Mouse (Mus musculus): Measurements from ENCODE around the gene Cabcoco1. TPM values are rescaled to one million over a fixed set of nuclear protein-coding genes. Genes with fewer than 3 reads are reported as not detected.

The Cabcoco1 gene
- polyA plus RNA-seq, 1 experiment: 0.83 TPM

DNA sequence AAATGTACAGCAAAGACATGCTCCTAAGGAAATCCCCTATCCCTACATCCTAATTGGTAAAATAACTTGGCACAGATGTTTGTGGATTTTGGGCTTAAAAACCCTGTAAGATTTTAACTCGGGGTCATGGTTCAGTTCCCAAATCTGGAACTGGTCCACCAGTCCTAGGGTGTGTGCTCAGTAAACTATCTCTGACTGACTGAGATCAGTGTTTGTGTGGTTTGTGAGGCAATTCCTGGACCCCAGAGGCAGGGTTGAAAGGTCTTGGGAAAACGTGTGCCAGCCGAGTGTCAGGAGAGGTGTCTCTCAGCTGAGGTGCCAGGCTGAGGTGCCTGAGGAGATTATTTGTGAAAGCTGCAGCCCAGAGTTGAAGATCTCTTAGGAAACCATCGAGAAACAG, 19.6 kb downstream of the Cabcoco1 start:
- no peak for DNase-seq (ENCODE audit: low read depth, low spot score)
- WGBS: 66% methylated on average over 4 of the region's 4 CpGs

DNA sequence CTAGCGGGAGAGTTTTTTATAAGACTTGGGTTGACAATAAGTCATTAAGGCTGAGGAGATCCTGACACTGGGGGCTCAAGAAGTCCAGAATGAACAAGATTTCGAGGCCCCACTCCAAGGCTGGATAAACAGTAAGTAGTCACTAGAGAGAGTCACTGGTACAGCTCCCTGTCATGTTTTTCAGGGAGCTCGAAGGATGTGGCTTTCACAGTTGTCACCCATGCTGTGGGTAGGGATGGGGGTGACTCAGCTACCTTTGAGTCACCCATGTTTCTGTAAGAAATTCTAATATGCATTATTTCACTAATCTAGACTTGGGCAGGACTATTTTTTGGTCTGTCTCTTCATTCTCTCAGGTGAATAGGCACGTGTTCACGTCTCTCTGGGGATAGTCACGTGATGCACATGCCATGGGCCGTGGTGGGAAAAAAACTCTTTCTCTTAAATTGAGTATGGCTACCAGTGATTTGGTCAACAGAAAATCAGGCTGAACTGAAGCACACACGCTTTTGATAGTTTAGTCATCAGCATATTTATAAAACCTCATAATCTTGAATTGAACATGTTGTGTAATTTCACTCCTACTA, 29.2 kb downstream of the Cabcoco1 start:
- DNase-seq (ENCODE audit: low read depth, low spot score): no peak
- 84% methylated on average over 8 of the region's 8 CpGs for WGBS

DNA sequence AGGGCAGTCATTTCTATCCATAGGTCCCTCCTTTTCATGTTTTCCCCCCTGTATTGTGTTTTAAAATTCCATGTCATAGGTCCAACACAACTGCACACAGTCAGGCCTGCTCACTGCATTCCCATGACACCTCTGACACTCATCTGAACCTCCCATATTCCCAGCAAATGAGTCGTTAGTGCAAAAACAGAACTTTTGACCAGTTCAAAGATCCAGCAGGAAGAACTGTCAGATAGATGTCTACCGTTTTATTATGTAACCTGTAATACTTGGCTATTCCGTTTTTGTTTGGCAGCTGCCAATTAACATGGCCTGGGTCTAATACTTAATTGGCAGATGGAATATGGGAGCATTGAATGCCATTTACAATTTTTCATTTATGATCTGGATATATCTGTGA, 34.0 kb downstream of the Cabcoco1 start:
- 86% methylated on average over 3 of the region's 3 CpGs for WGBS
- DNase-seq (ENCODE audit: low read depth, low spot score): no peak

DNA sequence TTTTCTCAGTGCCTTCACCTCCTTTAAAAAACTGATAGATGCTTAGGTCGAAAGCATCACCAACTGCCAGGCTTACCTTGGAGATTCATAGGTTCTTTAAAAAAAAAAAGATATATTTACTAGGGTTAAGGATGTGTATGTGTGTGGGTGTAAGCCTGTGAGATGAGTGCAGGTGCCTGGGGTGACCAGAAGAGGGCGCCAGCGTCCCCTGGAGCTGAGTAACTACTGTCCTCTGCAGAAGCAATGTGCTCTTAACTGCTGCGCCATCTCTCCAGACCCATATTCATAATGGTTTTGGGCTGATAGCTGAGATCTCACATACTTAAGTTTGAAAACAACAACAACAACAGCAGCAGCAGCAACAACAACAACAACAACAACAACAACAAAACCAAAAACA, 35.5 kb downstream of the Cabcoco1 start:
- no peak for DNase-seq (ENCODE audit: low read depth, low spot score)
- 95% methylated on average over 4 of the region's 4 CpGs for WGBS

GRCm38 (mm10) chr10:68504586-68505152, 37.0 kb downstream of the Cabcoco1 start:
- WGBS: 60% methylated on average over 9 of the region's 9 CpGs
- DNase-seq (ENCODE audit: low read depth, low spot score): no peak

- 92% methylated on average over 6 of the region's 6 CpGs for whole genome bisulfite sequencing
- no peak for DNase-seq (ENCODE audit: low read depth, low spot score)
Measured at GRCm38 (mm10) chr10:68501067-68501466, 40.6 kb downstream of the Cabcoco1 start.

GRCm38 (mm10) chr10:68495246-68495645, 46.5 kb downstream of the Cabcoco1 start:
- WGBS: 94% methylated on average over 2 of the region's 2 CpGs
- no peak for DNase-seq (ENCODE audit: low read depth, low spot score)

DNA sequence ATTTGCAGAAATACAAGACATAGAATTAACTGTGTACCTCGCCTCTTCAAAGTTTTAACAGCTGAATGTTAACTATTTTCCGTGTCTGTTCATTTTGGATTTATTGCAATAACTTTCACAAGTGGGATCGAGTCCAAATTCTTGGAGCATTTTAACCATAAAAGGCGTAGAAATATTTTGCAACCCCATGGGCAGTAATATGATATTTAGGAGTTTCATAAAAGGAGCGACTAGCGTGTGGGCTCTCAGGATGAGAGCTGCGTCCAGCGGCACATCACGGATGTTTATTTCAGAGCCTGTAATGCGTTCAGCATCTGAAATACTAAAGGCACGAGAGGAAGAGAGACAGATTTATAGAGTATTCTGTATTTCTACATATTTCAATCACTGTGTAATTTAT, 50.1 kb downstream of the Cabcoco1 start:
- 64% methylated on average over 11 of the region's 11 CpGs for WGBS

DNA sequence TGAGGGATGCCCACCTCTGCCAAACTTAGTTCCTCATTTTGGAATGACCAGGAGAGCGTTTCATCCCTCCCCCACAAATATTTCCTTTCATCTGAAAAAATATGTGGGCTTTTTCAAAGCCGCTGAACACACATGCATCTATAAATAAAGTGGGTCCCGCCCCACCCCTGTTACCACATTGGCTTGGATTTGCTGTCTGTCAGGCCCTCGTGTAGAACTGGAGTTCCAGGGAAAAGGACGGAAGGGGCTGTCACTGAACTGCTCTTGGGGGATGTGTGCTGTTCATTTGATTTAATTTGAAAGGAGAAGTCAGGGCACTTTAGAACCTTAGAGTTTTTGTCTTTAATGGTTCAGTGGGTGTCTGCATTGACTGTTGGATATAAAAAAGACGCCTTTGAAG, 50.9 kb downstream of the Cabcoco1 start:
- DNase-seq (ENCODE audit: low read depth, low spot score): no peak
- 71% methylated on average over 6 of the region's 6 CpGs for WGBS

More for the DNA sequence above, 50.1 kb downstream of the Cabcoco1 start:
- DNase-seq (ENCODE audit: low read depth, low spot score): no peak

- 77% methylated on average over 8 of the region's 8 CpGs for WGBS
- no peak for DNase-seq (ENCODE audit: low read depth, low spot score)
Measured at GRCm38 (mm10) chr10:68472799-68473198, 68.9 kb downstream of the Cabcoco1 start.

- WGBS: 67% methylated on average over 4 of the region's 4 CpGs
- DNase-seq (ENCODE audit: low read depth, low spot score): no peak
Measured at GRCm38 (mm10) chr10:68465737-68466327, 75.9 kb downstream of the Cabcoco1 start.

- 24% methylated on average over 7 of the region's 7 CpGs for WGBS
- peak; percentile 43 for DNase-seq (ENCODE audit: low read depth, low spot score)
Measured at GRCm38 (mm10) chr10:68464943-68465342, 76.8 kb downstream of the Cabcoco1 start.

DNA sequence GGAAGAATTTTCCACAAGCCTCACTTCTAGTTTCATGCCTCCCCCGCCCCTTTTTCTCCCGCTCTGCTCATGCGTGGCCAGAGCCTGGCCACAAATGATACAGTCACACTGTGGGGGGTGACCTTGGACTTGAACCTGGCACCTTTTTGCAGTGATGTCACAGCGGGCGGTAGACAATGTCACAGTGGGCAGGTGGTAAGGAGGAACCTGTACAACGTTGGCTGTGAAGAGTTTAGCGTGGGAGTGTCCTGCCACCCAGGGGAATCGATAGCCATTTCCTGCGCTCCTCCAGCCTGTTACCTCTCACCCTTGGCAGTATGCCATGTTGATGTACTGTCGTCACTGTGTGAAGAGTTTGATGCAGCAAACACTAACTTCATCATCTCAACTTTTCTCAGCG, 81.9 kb downstream of the Cabcoco1 start:
- DNase-seq (ENCODE audit: low read depth, low spot score): no peak
- WGBS: 83% methylated on average over 11 of the region's 11 CpGs

DNA sequence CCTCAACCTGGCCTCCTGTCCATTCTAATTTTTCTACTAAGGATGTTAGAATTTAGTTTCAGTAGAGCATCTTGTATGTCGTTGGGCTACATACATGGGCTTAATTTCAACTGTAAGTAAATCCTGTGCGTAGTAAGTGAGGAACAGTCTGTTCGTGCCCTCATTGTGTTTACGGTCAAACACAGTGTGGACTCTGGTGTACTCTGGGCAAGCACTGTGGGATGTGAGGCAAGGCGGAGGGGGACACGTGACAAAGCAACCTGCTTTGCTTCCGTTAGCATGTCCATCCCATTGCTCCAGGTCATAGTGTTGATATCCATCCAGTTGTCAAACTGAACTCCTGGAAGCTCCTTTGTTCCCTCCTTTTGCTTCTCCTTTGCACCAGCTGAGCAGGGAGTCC, 84.7 kb downstream of the Cabcoco1 start:
- WGBS: 95% methylated on average over 7 of the region's 7 CpGs

GRCm38 (mm10) chr10:68454541-68454940, 87.2 kb downstream of the Cabcoco1 start:
- no peak for DNase-seq (ENCODE audit: low read depth, low spot score)

More for the DNA sequence above, 84.7 kb downstream of the Cabcoco1 start:
- no peak for DNase-seq (ENCODE audit: low read depth, low spot score)

DNA sequence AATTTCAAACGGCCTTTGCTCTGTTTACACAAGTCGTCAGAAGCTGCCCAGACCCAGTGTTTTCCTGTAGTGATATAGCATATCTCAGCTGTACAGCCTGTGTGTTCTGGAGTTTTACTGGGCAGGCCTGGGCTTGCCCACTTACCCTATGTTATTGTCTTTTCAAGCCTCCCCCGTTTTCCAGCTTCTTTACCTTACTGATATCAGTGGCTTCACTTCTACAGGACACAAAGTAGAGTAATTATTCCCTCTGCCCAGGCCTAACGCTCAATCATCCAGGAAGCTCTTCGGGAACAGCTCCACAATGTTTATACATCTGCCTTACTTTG, 94.9 kb downstream of the Cabcoco1 start:
- 6% methylated on average over 5 of the region's 5 CpGs for WGBS

DNA sequence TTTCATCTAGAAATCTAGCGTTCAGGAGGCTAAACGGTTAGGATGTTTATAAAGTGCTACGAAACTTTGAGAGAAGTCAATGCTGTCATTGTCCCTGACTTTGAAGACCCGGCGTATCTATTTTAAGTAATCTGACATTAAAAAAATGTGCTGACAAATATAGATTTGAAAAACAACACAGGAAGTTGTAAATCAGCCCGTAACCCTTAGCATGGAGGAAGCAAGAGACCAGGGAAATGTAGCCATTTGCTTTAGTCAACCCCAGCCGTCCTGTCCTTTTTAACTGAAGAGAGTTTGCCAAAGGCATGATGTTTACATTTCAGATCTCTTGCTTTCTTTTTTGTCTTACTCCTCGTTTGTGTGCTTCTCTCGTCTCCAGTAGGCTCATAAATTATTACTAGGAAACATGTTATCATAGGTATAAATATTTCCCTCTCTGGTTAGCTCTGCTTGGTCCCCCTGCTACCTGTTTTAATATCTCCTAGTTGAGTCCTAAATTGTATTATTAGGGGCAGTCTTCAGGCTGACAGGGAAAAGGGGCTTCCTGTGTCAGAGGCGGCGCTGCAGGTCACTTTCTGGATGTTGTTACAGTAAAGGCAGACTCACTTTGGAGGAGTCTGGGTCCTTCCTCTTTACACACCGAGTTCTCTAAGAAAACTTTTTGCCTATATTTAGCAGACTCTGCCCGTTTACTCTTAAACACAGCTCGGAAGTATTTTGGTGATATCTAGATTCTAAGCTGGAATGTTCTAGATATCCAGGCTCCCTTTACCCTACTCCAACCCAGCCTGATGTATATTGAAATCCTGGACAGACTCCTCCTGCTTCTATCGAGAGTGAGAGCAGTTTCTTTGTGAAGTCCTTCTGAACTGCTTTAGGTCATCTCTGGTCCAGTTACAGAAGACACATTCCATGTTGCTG, 95.6 kb downstream of the Cabcoco1 start:
- WGBS: 20% methylated on average over 15 of the region's 15 CpGs
- DNase-seq (ENCODE audit: low read depth, low spot score): no peak

More for the DNA sequence above, 94.9 kb downstream of the Cabcoco1 start:
- peak; percentile 54 for DNase-seq (ENCODE audit: low read depth, low spot score)

- 62% methylated on average over 8 of the region's 8 CpGs for WGBS
Measured at GRCm38 (mm10) chr10:68445244-68445811, 96.4 kb downstream of the Cabcoco1 start.

GRCm38 (mm10) chr10:68444361-68445114, 97.2 kb downstream of the Cabcoco1 start:
- WGBS: 87% methylated on average over 14 of the region's 14 CpGs
- no peak for DNase-seq (ENCODE audit: low read depth, low spot score)

More at GRCm38 (mm10) chr10:68445244-68445811, 96.4 kb downstream of the Cabcoco1 start:
- no peak for DNase-seq (ENCODE audit: low read depth, low spot score)
